Mouse (Mus musculus): ENCODE data around the gene Zc3h7b. TPM values are rescaled to one million over a fixed set of nuclear protein-coding genes. Genes with fewer than 3 reads are reported as not detected.
A peak's percentile ranks its signal among the peaks of the same experiment; 100 is the strongest.

The Zc3h7b gene
- polyA plus RNA-seq, 1 experiment from 2014 or later, result 62.7 TPM

DNA sequence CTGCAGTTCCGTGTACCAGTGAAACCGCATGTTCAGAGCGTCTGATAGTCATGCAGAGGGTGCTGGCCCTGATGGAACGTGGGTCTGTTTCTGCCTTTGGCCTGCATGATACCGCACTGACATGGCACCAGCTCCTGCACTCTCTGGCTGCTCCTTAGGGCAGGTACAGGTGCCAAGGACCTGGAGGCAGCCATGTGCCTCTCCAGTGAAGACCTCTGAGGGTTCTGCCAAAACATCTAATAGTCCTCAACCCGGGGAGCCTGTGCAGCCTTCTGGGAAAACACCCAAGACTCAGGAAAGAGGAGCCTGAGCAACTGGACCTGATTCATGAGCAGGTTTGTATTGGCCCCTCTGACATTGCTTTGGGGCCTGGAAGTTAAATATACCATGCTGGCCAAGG, 53.0 kb downstream of the Zc3h7b start:
- Histone ChIP-seq H3K27me3 (ENCODE audit: control insufficient read depth, insufficient read depth, low read length) (no peaks in the 10 kb centered on the region), H3K9me3 (ENCODE audit: control insufficient read depth, low read length) (no peaks in the 10 kb centered on the region), H3K27ac (no peak overlapping the region), H3K4me2 (replicated peaks) (no peak overlapping the region), H3K4me3 (replicated peaks; ENCODE audit: low read length) (no peak overlapping the region), H3K4me1 (replicated peaks; ENCODE audit: control insufficient read depth, insufficient read depth, low read length) (peaks cover 11% of the 10 kb centered on the region), H3K9ac (no peak overlapping the region), H3K36me3 (replicated peaks; ENCODE audit: control insufficient read depth, insufficient read depth) (peaks cover 27% of the 10 kb centered on the region)
- ATAC-seq (ENCODE audit: low FRiP score) (no peak), DNase-seq (ENCODE audit: low spot score) (no peak)
- 91% methylated on average over 6 of the region's 6 CpGs for WGBS

DNA sequence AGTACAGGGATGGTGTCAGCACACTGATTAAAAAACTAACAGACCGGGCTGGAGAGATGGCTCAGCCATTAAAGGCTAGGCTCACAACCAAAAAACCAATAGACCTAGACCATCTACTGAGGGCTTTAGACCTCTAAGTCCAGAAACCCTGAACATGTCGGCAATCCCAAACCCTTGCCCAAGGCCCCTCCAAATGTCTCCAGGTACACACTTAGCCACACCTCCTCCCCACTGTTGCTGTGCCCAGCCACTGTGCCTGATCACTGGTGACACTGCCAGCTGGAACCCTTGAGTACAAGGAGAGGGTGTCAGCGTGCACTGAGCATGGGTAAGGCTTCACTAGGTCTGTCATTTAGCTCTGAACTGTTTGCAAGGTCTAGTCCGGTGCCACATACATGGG, 53.6 kb downstream of the Zc3h7b start:
- DNase-seq (ENCODE audit: low spot score) (no peak), ATAC-seq (ENCODE audit: low FRiP score) (no peak)
- Histone ChIP-seq H3K27me3 (ENCODE audit: control insufficient read depth, insufficient read depth, low read length) (no peaks in the 10 kb centered on the region), H3K36me3 (replicated peaks; ENCODE audit: control insufficient read depth, insufficient read depth) (peaks cover 22% of the 10 kb centered on the region), H3K9ac (no peak overlapping the region), H3K4me1 (replicated peaks; ENCODE audit: control insufficient read depth, insufficient read depth, low read length) (peaks cover 14% of the 10 kb centered on the region), H3K27ac (no peak overlapping the region), H3K4me2 (replicated peaks) (no peak overlapping the region), H3K4me3 (replicated peaks; ENCODE audit: low read length) (no peak overlapping the region), H3K9me3 (ENCODE audit: control insufficient read depth, low read length) (no peaks in the 10 kb centered on the region)
- 91% methylated on average over 4 of the region's 4 CpGs for WGBS

DNA sequence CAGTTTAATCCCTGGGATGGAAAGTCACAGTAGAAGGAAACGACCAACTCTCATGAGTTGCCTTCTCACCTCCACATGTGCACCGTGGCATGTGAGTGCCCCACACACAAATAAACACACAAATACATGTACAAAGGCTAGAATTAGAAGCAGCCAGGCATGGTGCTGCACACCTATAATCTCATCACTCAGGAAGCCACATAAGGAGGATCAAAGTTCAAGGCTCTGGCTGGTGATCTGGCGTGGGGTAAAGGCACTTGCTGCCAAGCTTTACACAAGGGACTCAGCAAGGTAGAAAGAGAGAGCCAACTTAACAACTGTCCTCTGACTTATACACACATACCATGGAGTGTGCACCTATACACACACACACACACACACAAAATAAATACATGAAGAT, 55.5 kb downstream of the Zc3h7b start:
- Histone ChIP-seq H3K9ac (no peak overlapping the region), H3K4me1 (replicated peaks; ENCODE audit: control insufficient read depth, insufficient read depth, low read length) (peaks cover 19% of the 10 kb centered on the region), H3K4me2 (replicated peaks) (no peak overlapping the region), H3K4me3 (replicated peaks; ENCODE audit: low read length) (no peak overlapping the region), H3K27ac (no peak overlapping the region), H3K27me3 (ENCODE audit: control insufficient read depth, insufficient read depth, low read length) (no peaks in the 10 kb centered on the region), H3K9me3 (ENCODE audit: control insufficient read depth, low read length) (no peaks in the 10 kb centered on the region), H3K36me3 (replicated peaks; ENCODE audit: control insufficient read depth, insufficient read depth) (peaks cover 9% of the 10 kb centered on the region; the same call in 1 of the 2 replicates)
- DNase-seq (ENCODE audit: low spot score) (no peak), ATAC-seq (ENCODE audit: low FRiP score) (no peak)
- WGBS, result 85% methylated on average over 3 of the region's 3 CpGs

- Histone ChIP-seq H3K9ac (peak within 1 kb of the TSS; percentile 45), H3K4me3 (replicated peaks; ENCODE audit: low read length) (peak within 1 kb of the TSS; percentile 22), H3K27me3 (ENCODE audit: control insufficient read depth, insufficient read depth, low read length) (no peaks in the 10 kb centered on the region), H3K27ac (peak within 1 kb of the TSS; percentile 58), H3K4me2 (replicated peaks) (peak within 1 kb of the TSS; percentile 54), H3K4me1 (replicated peaks; ENCODE audit: control insufficient read depth, insufficient read depth, low read length) (peaks cover 29% of the 10 kb centered on the region), H3K36me3 (replicated peaks; ENCODE audit: control insufficient read depth, insufficient read depth) (no peaks in the 10 kb centered on the region), H3K9me3 (ENCODE audit: control insufficient read depth, low read length) (no peaks in the 10 kb centered on the region)
- WGBS, result 27% methylated on average over 19 of the region's 19 CpGs
- DNase-seq (ENCODE audit: low spot score), result peak; percentile 95
- peak; percentile 95 for ATAC-seq (ENCODE audit: low FRiP score)
Observed at GRCm38 (mm10) chr15:81802001-81802890, 57.4 kb downstream of the Zc3h7b start, which contains the start of gene Tef. Tef (plus strand) TSS chr15:81802421.

- no peak for DNase-seq (ENCODE audit: low spot score)
- Histone ChIP-seq H3K4me3 (replicated peaks; ENCODE audit: low read length) (peak overlapping the region; percentile 22), H3K27ac (peak overlapping the region; percentile 58), H3K27me3 (ENCODE audit: control insufficient read depth, insufficient read depth, low read length) (no peaks in the 10 kb centered on the region), H3K4me2 (replicated peaks) (peak overlapping the region; percentile 54), H3K4me1 (replicated peaks; ENCODE audit: control insufficient read depth, insufficient read depth, low read length) (peaks cover 29% of the 10 kb centered on the region), H3K9ac (peak overlapping the region; percentile 45), H3K9me3 (ENCODE audit: control insufficient read depth, low read length) (no peaks in the 10 kb centered on the region), H3K36me3 (replicated peaks; ENCODE audit: control insufficient read depth, insufficient read depth) (no peaks in the 10 kb centered on the region)
- WGBS, result 14% methylated on average over 8 of the region's 8 CpGs
- no peak; the same call in 1 of the 2 replicates for ATAC-seq (ENCODE audit: low FRiP score)
Observed at GRCm38 (mm10) chr15:81802941-81803351, 58.1 kb downstream of the Zc3h7b start.

DNA sequence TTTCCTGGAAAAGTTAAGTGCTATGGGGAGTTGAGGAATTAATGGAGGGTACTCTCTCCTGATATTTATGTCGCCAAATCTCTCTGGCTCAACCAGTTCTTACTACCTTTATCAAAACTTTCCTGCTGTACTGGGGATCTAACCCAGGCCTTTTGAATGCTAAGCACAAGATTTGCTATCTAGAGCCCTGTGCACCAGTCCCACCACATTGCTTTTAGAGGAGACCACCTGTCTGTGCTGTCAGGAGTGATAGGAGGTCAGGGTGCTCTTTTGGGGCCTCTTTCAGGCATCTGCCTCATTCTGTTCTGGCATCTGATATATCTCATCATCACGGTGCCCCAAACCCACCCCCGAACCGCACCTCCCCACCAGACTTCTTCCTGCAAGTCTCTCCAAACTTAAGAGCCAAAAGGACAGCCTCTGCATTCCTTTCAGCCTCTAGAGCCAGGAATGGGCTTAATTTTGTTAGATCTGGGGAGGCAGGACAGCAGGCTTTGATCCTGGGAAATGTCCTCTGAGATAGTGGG, 58.6 kb downstream of the Zc3h7b start:
- Histone ChIP-seq H3K4me1 (replicated peaks; ENCODE audit: control insufficient read depth, insufficient read depth, low read length) (peaks cover 29% of the 10 kb centered on the region), H3K4me3 (replicated peaks; ENCODE audit: low read length) (no peak overlapping the region), H3K27me3 (ENCODE audit: control insufficient read depth, insufficient read depth, low read length) (no peaks in the 10 kb centered on the region), H3K27ac (no peak overlapping the region), H3K9me3 (ENCODE audit: control insufficient read depth, low read length) (no peaks in the 10 kb centered on the region), H3K36me3 (replicated peaks; ENCODE audit: control insufficient read depth, insufficient read depth) (no peaks in the 10 kb centered on the region), H3K4me2 (replicated peaks) (peak overlapping the region; percentile 54), H3K9ac (0 out of 2 replicates have a peak overlapping the region, but pooled peaks have one; percentile 45)
- ATAC-seq (ENCODE audit: low FRiP score) (no peak), DNase-seq (ENCODE audit: low spot score) (no peak)
- 71% methylated on average over 4 of the region's 4 CpGs for WGBS

- H3K4me1 ChIP-seq (replicated peaks; ENCODE audit: control insufficient read depth, insufficient read depth, low read length), result peaks cover 29% of the 10 kb centered on the region
- H3K9ac ChIP-seq, result no peak overlapping the region
- H3K9me3 ChIP-seq (ENCODE audit: control insufficient read depth, low read length), result no peaks in the 10 kb centered on the region
- ATAC-seq (ENCODE audit: low FRiP score) (no peak), DNase-seq (ENCODE audit: low spot score) (no peak)
- H3K27ac ChIP-seq, result no peak overlapping the region
- no peak overlapping the region for H3K4me3 ChIP-seq (replicated peaks; ENCODE audit: low read length)
- no peaks in the 10 kb centered on the region for H3K36me3 ChIP-seq (replicated peaks; ENCODE audit: control insufficient read depth, insufficient read depth)
- no peak overlapping the region for H3K4me2 ChIP-seq (replicated peaks)
- WGBS, result 66% methylated on average over 1 of the region's 1 CpGs
- no peaks in the 10 kb centered on the region for H3K27me3 ChIP-seq (ENCODE audit: control insufficient read depth, insufficient read depth, low read length)
Observed at GRCm38 (mm10) chr15:81804172-81804571, 59.3 kb downstream of the Zc3h7b start.

GRCm38 (mm10) chr15:81804883-81805282, 60.0 kb downstream of the Zc3h7b start:
- DNase-seq (ENCODE audit: low spot score) (no peak), ATAC-seq (ENCODE audit: low FRiP score) (no peak)
- Histone ChIP-seq H3K9ac (no peak overlapping the region), H3K27me3 (ENCODE audit: control insufficient read depth, insufficient read depth, low read length) (no peaks in the 10 kb centered on the region), H3K36me3 (replicated peaks; ENCODE audit: control insufficient read depth, insufficient read depth) (no peaks in the 10 kb centered on the region), H3K4me1 (replicated peaks; ENCODE audit: control insufficient read depth, insufficient read depth, low read length) (peaks cover 33% of the 10 kb centered on the region), H3K4me2 (replicated peaks) (no peak overlapping the region), H3K27ac (no peak overlapping the region), H3K4me3 (replicated peaks; ENCODE audit: low read length) (no peak overlapping the region), H3K9me3 (ENCODE audit: control insufficient read depth, low read length) (no peaks in the 10 kb centered on the region)
- WGBS, result 68% methylated on average over 3 of the region's 3 CpGs

DNA sequence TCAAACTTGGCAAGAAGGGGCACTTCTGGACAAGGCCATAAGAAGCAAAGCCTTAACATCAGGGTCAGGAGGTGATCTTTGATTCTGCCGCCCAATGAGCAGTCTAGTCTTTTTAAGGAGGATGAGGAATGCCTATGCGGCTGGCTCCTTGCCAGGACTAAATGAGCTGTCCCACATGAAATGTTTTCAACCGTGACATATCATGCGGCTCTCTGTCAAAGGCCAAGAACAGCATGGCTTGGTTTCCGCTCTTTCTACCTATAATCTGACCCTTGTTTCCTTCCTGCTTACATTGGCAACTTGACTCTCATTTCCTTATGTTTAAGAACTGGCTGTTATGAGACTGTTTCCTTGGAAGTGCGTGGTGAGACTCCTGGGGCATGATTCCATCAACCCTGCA, 60.8 kb downstream of the Zc3h7b start:
- no peak overlapping the region for H3K4me2 ChIP-seq (replicated peaks)
- 49% methylated on average over 6 of the region's 6 CpGs for WGBS
- H3K27ac ChIP-seq, result no peak overlapping the region
- H3K36me3 ChIP-seq (replicated peaks; ENCODE audit: control insufficient read depth, insufficient read depth), result no peaks in the 10 kb centered on the region
- ATAC-seq (ENCODE audit: low FRiP score), result no peak
- H3K4me3 ChIP-seq (replicated peaks; ENCODE audit: low read length), result no peak overlapping the region
- H3K4me1 ChIP-seq (replicated peaks; ENCODE audit: control insufficient read depth, insufficient read depth, low read length), result peaks cover 37% of the 10 kb centered on the region
- H3K9me3 ChIP-seq (ENCODE audit: control insufficient read depth, low read length), result no peaks in the 10 kb centered on the region
- H3K9ac ChIP-seq, result no peak overlapping the region
- DNase-seq (ENCODE audit: low spot score), result no peak
- H3K27me3 ChIP-seq (ENCODE audit: control insufficient read depth, insufficient read depth, low read length), result no peaks in the 10 kb centered on the region
